Mouse (Mus musculus): ENCODE results near the gene Synpo2. TPM values are rescaled to one million over a fixed set of nuclear protein-coding genes. Genes with fewer than 3 reads are reported as not detected.

The Synpo2 gene
- polyA plus RNA-seq, 1 experiment from 2014 or later = 1.3 TPM

DNA sequence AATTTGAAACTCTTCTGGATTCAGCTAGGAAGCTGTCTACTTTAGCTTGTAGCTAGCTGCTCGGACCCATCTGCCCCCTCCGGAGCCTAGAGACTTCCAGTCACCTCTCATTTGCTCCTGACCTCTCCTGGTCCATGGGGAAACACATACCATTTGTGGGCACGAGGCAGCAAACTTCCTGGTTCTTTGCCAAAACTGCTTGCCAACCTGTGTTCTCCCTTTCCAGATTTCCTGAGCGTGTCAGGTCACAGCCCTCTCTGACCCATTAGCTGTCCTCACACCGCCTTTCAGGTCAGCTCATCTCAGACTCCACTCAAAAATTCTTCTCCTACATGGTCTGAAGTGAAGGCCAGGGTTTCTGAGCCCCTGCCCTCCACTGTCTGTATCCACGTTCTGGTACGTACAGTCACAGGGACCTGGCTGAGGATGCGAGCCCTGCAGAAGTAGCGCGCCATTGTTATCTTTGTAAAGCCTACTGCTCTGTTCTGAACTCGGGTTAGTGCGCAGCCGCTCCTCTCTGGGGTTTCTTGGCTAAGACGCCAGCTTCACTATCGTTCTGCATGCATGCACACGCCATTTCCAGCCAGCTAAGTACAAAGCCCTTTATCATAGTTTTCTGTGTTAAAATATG lies 150.0 kb downstream of the Synpo2 start:
- DNase-seq (ENCODE audit: extremely low spot score, low spot score) = no peak
- 91% methylated on average over 16 of the region's 16 CpGs for WGBS

DNA sequence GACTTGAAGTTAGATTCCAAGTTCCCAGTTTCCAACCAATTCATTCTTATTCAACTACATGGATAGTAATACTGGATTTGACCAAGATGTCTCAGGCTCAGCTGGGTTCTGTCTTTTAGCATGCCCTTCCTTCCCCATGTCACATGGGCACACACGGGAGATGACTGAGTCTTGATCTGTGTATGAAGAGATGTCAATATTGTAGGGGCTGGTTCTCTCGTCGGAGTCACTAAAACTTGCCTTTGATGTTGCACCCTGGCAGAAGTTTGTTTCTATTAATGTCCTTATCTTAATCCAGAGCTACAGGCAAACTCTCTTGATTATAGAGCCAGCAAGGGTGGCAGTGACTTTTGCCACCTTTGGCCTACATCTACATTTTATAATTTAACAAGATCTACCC lies 154.3 kb downstream of the Synpo2 start:
- Histone ChIP-seq H3K4me3 (no peak overlapping the region), H3K27ac (no peak overlapping the region), H3K4me1 (no peaks in the 10 kb centered on the region; the same call in 1 of the 2 replicates), H3K9me3 (no peaks in the 10 kb centered on the region), H3K27me3 (ENCODE audit: poor library complexity, severe bottlenecking) (no peaks in the 10 kb centered on the region), H3K36me3 (replicated peaks) (no peaks in the 10 kb centered on the region)
- DNase-seq (ENCODE audit: extremely low spot score, low spot score) = no peak
- WGBS = 94% methylated on average over 3 of the region's 3 CpGs

More for the DNA sequence above, 150.0 kb downstream of the Synpo2 start:
- H3K4me3 ChIP-seq = no peak overlapping the region
- H3K36me3 ChIP-seq (replicated peaks) = no peaks in the 10 kb centered on the region
- H3K27ac ChIP-seq = no peak overlapping the region
- no peaks in the 10 kb centered on the region for H3K27me3 ChIP-seq (ENCODE audit: poor library complexity, severe bottlenecking)
- H3K9me3 ChIP-seq = no peaks in the 10 kb centered on the region
- no peaks in the 10 kb centered on the region; the same call in 1 of the 2 replicates for H3K4me1 ChIP-seq

DNA sequence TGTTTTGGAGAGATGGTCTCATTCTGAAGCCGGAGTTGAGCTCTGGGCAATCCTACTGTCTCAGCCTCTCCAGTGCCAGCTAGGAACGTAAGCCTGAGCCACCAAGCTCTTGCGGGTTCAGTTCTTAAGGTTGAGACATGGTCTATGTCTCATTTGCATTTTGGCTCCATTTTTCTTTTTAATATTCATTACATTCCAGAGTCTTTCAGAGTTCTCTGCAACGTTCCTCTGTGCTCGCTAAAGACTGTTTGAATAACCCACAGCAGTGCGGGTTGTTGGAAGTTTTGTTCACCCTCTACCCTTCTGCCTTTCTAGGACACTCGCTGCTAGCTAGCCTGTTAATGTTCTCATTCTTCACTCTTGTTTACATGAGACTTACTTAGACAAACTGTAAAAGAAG lies 155.0 kb downstream of the Synpo2 start:
- Histone ChIP-seq H3K27ac (no peak overlapping the region), H3K9me3 (no peaks in the 10 kb centered on the region), H3K4me1 (no peaks in the 10 kb centered on the region; the same call in 1 of the 2 replicates), H3K27me3 (ENCODE audit: poor library complexity, severe bottlenecking) (no peaks in the 10 kb centered on the region), H3K36me3 (replicated peaks) (no peaks in the 10 kb centered on the region), H3K4me3 (no peak overlapping the region)
- WGBS = 85% methylated on average over 7 of the region's 7 CpGs
- DNase-seq (ENCODE audit: extremely low spot score, low spot score) = no peak

DNA sequence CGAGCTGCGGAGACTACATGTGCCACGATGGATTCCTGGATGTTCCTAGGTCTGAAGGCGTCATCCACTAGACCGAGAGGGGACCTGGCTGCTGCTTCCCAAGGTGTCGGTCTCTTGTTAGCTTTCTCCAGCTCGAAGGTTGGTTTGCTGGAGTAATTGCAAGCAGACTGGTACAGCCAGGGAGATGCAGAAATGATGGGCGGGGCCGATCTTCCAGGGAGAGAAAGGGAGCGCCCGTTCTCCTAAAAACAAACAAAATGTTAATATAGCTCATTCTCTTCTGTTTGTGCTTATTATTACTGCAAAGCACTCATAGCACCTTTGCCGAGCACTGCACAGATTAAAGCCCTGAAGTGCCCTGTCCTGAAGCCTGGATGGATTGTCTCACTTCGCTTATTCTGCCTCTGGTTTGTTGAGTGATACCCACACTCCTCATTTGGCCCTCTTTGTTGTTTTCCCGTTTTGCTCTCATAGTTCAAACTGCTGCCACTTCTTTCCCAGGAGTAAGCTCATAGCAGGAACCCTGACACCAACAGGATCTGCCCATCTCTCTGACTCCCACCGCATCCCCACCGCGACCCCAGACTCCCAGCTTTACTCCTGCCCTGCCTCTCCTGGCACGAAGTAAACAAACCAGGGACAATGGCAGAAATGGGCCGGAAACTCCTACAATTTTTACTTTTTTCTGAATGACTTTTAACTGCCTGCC lies 155.8 kb downstream of the Synpo2 start:
- Histone ChIP-seq H3K9me3 (no peaks in the 10 kb centered on the region), H3K36me3 (replicated peaks) (no peaks in the 10 kb centered on the region), H3K4me1 (no peaks in the 10 kb centered on the region), H3K27me3 (ENCODE audit: poor library complexity, severe bottlenecking) (no peaks in the 10 kb centered on the region), H3K4me3 (no peak overlapping the region), H3K27ac (no peak overlapping the region)
- 88% methylated on average over 19 of the region's 19 CpGs for WGBS
- no peak for DNase-seq (ENCODE audit: extremely low spot score, low spot score)

GRCm38 (mm10) chr3:123075759-123076158 lies 160.2 kb downstream of the Synpo2 start:
- peaks cover 2% of the 10 kb centered on the region; the same call in 1 of the 2 replicates for H3K4me1 ChIP-seq
- no peak overlapping the region for H3K27ac ChIP-seq
- H3K27me3 ChIP-seq (ENCODE audit: poor library complexity, severe bottlenecking) = no peaks in the 10 kb centered on the region
- H3K9me3 ChIP-seq = no peaks in the 10 kb centered on the region
- DNase-seq (ENCODE audit: extremely low spot score, low spot score) = no peak
- no peak overlapping the region for H3K4me3 ChIP-seq
- no peaks in the 10 kb centered on the region for H3K36me3 ChIP-seq (replicated peaks)
- WGBS = 90% methylated on average over 3 of the region's 3 CpGs

DNA sequence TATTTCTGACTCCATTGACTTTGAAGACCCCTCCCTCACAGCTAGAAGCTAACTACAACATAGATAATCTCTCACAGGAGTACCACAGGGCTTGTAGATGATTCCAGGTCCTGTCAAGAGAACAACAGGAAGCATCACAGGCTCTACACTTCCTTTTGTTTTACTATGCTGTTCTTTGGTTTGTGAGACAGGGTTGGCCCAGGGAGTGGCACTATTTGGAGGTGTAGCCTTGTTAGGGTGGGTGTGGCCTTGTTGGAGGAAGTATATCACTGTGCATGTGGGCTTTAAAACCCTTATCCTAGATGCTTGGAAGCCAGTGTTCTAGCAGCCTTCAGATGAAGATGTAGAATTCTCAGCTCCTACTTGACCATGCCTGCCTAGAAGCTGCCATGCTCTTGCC lies 160.9 kb downstream of the Synpo2 start:
- Histone ChIP-seq H3K4me1 (peaks cover 2% of the 10 kb centered on the region; the same call in 1 of the 2 replicates), H3K27ac (no peak overlapping the region), H3K36me3 (replicated peaks) (no peaks in the 10 kb centered on the region), H3K27me3 (ENCODE audit: poor library complexity, severe bottlenecking) (no peaks in the 10 kb centered on the region), H3K4me3 (no peak overlapping the region), H3K9me3 (no peaks in the 10 kb centered on the region)
- DNase-seq (ENCODE audit: extremely low spot score, low spot score) = no peak

DNA sequence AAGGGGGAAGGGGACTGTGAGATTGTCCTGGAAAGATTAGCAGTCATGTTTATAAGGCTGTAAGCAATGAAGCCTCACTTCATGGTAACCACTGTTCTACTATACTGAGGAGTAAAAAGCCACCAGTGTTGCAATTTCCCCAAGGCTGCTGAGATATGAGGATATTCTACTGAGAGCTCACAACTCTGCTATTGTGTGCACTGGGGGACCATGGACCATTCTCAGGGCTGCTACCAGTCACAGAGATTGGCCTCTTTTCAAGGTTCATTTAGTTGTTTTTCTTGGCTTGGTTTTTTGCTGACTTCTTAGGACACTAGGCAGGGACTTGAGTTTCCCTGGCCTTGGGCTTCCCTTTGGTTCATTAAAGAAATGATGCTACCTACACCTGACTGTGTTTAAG lies 162.6 kb downstream of the Synpo2 start:
- H3K9me3 ChIP-seq = no peaks in the 10 kb centered on the region
- H3K4me1 ChIP-seq = peaks cover 2% of the 10 kb centered on the region; the same call in 1 of the 2 replicates
- H3K27me3 ChIP-seq (ENCODE audit: poor library complexity, severe bottlenecking) = no peaks in the 10 kb centered on the region
- no peaks in the 10 kb centered on the region for H3K36me3 ChIP-seq (replicated peaks)
- H3K27ac ChIP-seq = no peak overlapping the region
- no peak for DNase-seq (ENCODE audit: extremely low spot score, low spot score)
- no peak overlapping the region for H3K4me3 ChIP-seq

DNA sequence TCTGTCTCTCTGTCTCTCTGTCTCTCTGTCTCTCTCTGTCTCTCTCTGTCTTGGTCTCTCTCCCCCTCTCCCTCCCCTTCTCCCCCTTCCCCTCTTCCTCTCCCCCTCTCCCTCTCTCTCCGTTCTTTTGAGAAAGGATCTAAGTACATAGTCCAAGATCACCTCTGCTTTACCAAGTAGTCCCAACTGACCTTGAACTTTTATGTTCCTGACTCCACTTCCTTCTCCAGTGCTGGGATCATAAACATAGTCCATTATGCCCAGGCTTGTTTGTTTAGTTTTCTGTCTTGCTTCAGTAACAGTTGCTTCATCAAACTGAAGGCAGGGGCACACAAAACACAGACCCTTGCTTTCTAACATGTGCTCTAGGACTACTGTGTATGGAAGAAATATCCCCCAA lies 163.5 kb downstream of the Synpo2 start:
- Histone ChIP-seq H3K4me1 (peaks cover 2% of the 10 kb centered on the region; the same call in 1 of the 2 replicates), H3K36me3 (replicated peaks) (no peaks in the 10 kb centered on the region), H3K4me3 (no peak overlapping the region), H3K27me3 (ENCODE audit: poor library complexity, severe bottlenecking) (no peaks in the 10 kb centered on the region), H3K27ac (no peak overlapping the region), H3K9me3 (no peaks in the 10 kb centered on the region)
- WGBS = no CpG with 5 or more reads among the region's 1 CpGs
- DNase-seq (ENCODE audit: extremely low spot score, low spot score) = no peak

GRCm38 (mm10) chr3:123070996-123071395 lies 165.0 kb downstream of the Synpo2 start:
- H3K27ac ChIP-seq = no peak overlapping the region

DNA sequence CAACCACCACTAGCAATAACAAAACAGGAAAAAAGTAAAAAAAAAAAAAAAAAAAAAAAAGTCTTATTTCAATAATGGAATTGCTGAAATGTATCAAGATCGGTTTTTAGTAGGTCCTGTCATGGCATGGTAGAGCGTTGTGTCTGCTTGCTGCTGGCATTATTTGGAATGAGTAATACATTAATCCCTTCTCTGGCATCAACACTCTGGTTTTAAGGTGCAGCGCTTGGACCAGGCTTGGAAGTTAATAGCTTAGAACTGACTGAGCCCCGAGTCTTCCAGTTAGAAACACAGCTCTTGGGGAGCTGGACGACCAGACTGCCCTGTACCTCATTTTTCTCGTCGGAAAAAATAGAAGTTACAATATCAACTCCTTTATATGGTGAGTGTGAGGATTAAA lies 169.1 kb downstream of the Synpo2 start:
- no peaks in the 10 kb centered on the region for H3K9me3 ChIP-seq
- 94% methylated on average over 7 of the region's 7 CpGs for WGBS
- H3K4me3 ChIP-seq = no peak overlapping the region
- no peaks in the 10 kb centered on the region for H3K36me3 ChIP-seq (replicated peaks)
- no peak overlapping the region for H3K27ac ChIP-seq
- DNase-seq (ENCODE audit: extremely low spot score, low spot score) = no peak
- H3K4me1 ChIP-seq = peaks cover 12% of the 10 kb centered on the region
- H3K27me3 ChIP-seq (ENCODE audit: poor library complexity, severe bottlenecking) = no peaks in the 10 kb centered on the region

More at GRCm38 (mm10) chr3:123070996-123071395, 165.0 kb downstream of the Synpo2 start:
- no peak overlapping the region for H3K4me3 ChIP-seq
- no peak for DNase-seq (ENCODE audit: extremely low spot score, low spot score)
- no peaks in the 10 kb centered on the region for H3K9me3 ChIP-seq
- H3K36me3 ChIP-seq (replicated peaks) = no peaks in the 10 kb centered on the region
- H3K27me3 ChIP-seq (ENCODE audit: poor library complexity, severe bottlenecking) = no peaks in the 10 kb centered on the region
- WGBS = 92% methylated on average over 1 of the region's 1 CpGs
- peaks cover 2% of the 10 kb centered on the region; the same call in 1 of the 2 replicates for H3K4me1 ChIP-seq

- Histone ChIP-seq H3K4me1 (peaks cover 9% of the 10 kb centered on the region), H3K27ac (no peak overlapping the region), H3K36me3 (replicated peaks) (no peaks in the 10 kb centered on the region), H3K4me3 (no peak overlapping the region), H3K9me3 (no peaks in the 10 kb centered on the region), H3K27me3 (ENCODE audit: poor library complexity, severe bottlenecking) (no peaks in the 10 kb centered on the region)
- WGBS = 89% methylated on average over 5 of the region's 5 CpGs
- DNase-seq (ENCODE audit: extremely low spot score, low spot score) = no peak
These were observed 170.5 kb downstream of the Synpo2 start for GRCm38 (mm10) chr3:123065466-123065865.

GRCm38 (mm10) chr3:123064186-123064585 lies 171.8 kb downstream of the Synpo2 start:
- Histone ChIP-seq H3K9me3 (no peaks in the 10 kb centered on the region), H3K27me3 (ENCODE audit: poor library complexity, severe bottlenecking) (no peaks in the 10 kb centered on the region), H3K27ac (peak overlapping the region; percentile 44; the same call in 1 of the 2 replicates), H3K36me3 (replicated peaks) (no peaks in the 10 kb centered on the region), H3K4me1 (peaks cover 9% of the 10 kb centered on the region), H3K4me3 (no peak overlapping the region)
- no peak for DNase-seq (ENCODE audit: extremely low spot score, low spot score)
- WGBS = 15% methylated on average over 5 of the region's 5 CpGs

DNA sequence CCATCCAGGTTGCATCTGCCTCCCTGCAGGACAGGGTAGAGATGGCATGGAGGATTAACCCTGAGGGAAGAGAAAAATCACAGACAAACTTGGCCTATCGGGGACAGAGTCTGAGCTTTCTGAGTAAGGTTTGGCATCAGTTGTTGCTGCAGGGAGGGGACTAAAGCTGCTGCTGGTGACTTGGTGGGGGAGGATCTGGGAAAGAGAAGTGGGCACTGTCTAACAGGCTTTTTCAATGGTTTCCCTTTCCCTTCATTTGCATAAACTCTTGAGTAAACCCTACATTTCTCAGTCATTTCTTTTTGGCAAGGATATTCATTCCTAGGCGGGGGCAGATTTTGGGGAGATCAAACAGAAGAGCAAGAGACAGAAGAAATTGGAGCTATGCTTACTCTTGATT lies 174.0 kb downstream of the Synpo2 start:
- H3K4me3 ChIP-seq = no peak overlapping the region
- WGBS = 89% methylated on average over 2 of the region's 2 CpGs
- H3K36me3 ChIP-seq (replicated peaks) = no peaks in the 10 kb centered on the region
- no peak overlapping the region for H3K27ac ChIP-seq
- peaks cover 9% of the 10 kb centered on the region for H3K4me1 ChIP-seq
- no peak for DNase-seq (ENCODE audit: extremely low spot score, low spot score)
- H3K27me3 ChIP-seq (ENCODE audit: poor library complexity, severe bottlenecking) = no peaks in the 10 kb centered on the region
- no peaks in the 10 kb centered on the region for H3K9me3 ChIP-seq

Data from forebrain, embryonic 10.5 days (tissue).